31 mouse cellular contexts compared by ENCODE assay signal in genomic region chr1:187258756-187259155, GRCm38 (mm10). TPM values are rescaled to one million over a fixed set of nuclear protein-coding genes. Genes with fewer than 3 reads are reported as not detected.
A peak's percentile ranks its signal among the peaks of the same experiment; 100 is the strongest.
DNase-seq lines count a peak whose midpoint lies in the region; ATAC-seq and TF ChIP-seq lines count a peak whose summit lies in the region.
"Had no signal": no experiment of that assay in that cellular context is flagged by ENCODE, and none has a peak within 500 bp of the region (broad histone marks: within the 10 kb centered on the region; RNA-seq: fewer than 3 reads in every experiment).

No protein-coding gene starts in this region.

- no peak overlapping the region for H3K4me2 ChIP-seq in kidney, postnatal 0 days (ENCODE audit: low read length)
- H3K4me2 ChIP-seq in kidney, embryonic 15.5 days, result no peak overlapping the region
- no peak overlapping the region for H3K4me2 ChIP-seq in midbrain, postnatal 0 days (ENCODE audit: low read depth, low read length, poor library complexity, severe bottlenecking)
- no peak overlapping the region for H3K4me2 ChIP-seq in midbrain, embryonic 13.5 days (replicated peaks)
- H3K4me2 ChIP-seq: embryonic facial prominence, embryonic 15.5 days; forebrain, embryonic 13.5 days; heart, embryonic 13.5 days; lung, embryonic 14.5 days; neural tube, embryonic 12.5 days had no signal

- intact Hi-C loops in gastrocnemius, adult 2 months (cut with DNase I), result no loop called here
- intact Hi-C loops in gastrocnemius, postnatal 36 days (cut with DNase I), result no loop called here

- H3K9ac ChIP-seq in kidney, postnatal 0 days (ENCODE audit: low read depth, low read length), result no peak overlapping the region
- no peak overlapping the region for H3K9ac ChIP-seq in kidney, embryonic 15.5 days
- no peak overlapping the region for H3K9ac ChIP-seq in midbrain, postnatal 0 days (replicated peaks; ENCODE audit: low read length, poor library complexity, severe bottlenecking)
- no peak overlapping the region for H3K9ac ChIP-seq in midbrain, embryonic 13.5 days (replicated peaks)
- H3K9ac ChIP-seq: embryonic facial prominence, embryonic 15.5 days; forebrain, embryonic 13.5 days; heart, embryonic 13.5 days; liver, embryonic 14.5 days; lung, embryonic 14.5 days; neural tube, embryonic 12.5 days had no signal

- H3K4me3 ChIP-seq in gastrocnemius, adult 2 months, result no peak overlapping the region
- H3K4me3 ChIP-seq in kidney, postnatal 0 days (replicated peaks; ENCODE audit: low read depth, low read length), result no peak overlapping the region
- no peak overlapping the region for H3K4me3 ChIP-seq in kidney, embryonic 15.5 days (replicated peaks)
- H3K4me3 ChIP-seq in midbrain, postnatal 0 days (ENCODE audit: low read depth, low read length), result no peak overlapping the region
- no peak overlapping the region for H3K4me3 ChIP-seq in midbrain, embryonic 13.5 days (replicated peaks)
- H3K4me3 ChIP-seq: embryonic facial prominence, embryonic 10.5 days; embryonic facial prominence, embryonic 15.5 days; forebrain, embryonic 13.5 days; heart, embryonic 13.5 days; midbrain, embryonic 10.5 days; myocyte; neural tube, embryonic 12.5 days had no signal

- H3K4me1 ChIP-seq in kidney, postnatal 0 days (replicated peaks; ENCODE audit: insufficient read depth, low read length), result no peaks in the 10 kb centered on the region
- no peaks in the 10 kb centered on the region for H3K4me1 ChIP-seq in kidney, embryonic 15.5 days
- H3K4me1 ChIP-seq in midbrain, postnatal 0 days (ENCODE audit: insufficient read depth, low read length), result no peaks in the 10 kb centered on the region
- H3K4me1 ChIP-seq in midbrain, embryonic 13.5 days (replicated peaks), result peaks cover 23% of the 10 kb centered on the region
- H3K4me1 ChIP-seq: forebrain, embryonic 13.5 days had no signal

- ATAC-seq in kidney, postnatal 0 days (replicated peaks; ENCODE audit: low FRiP score, low read depth), result no peak
- ATAC-seq in kidney, embryonic 15.5 days (replicated peaks; ENCODE audit: low FRiP score), result no peak
- no peak for ATAC-seq in midbrain, postnatal 0 days (ENCODE audit: low FRiP score)
- ATAC-seq in midbrain, embryonic 13.5 days, result no peak
- ATAC-seq: activated CD4-positive, CD25-positive, alpha-beta regulatory T cell, adult 4 months; forebrain, embryonic 13.5 days; midbrain, embryonic 16.5 days had no signal

- no peaks in the 10 kb centered on the region for H3K36me3 ChIP-seq in kidney, postnatal 0 days (ENCODE audit: insufficient read depth, low read length)
- H3K36me3 ChIP-seq in kidney, embryonic 15.5 days, result no peaks in the 10 kb centered on the region
- no peaks in the 10 kb centered on the region for H3K36me3 ChIP-seq in midbrain, postnatal 0 days (ENCODE audit: insufficient read depth, low read length)
- no peaks in the 10 kb centered on the region for H3K36me3 ChIP-seq in midbrain, embryonic 13.5 days
- H3K36me3 ChIP-seq: embryonic facial prominence, embryonic 15.5 days; heart, embryonic 13.5 days; midbrain, embryonic 10.5 days; neural tube, embryonic 12.5 days had no signal

- no peaks in the 10 kb centered on the region for H3K27me3 ChIP-seq in kidney, postnatal 0 days (ENCODE audit: insufficient read depth, low read length)
- H3K27me3 ChIP-seq in kidney, embryonic 15.5 days, result no peaks in the 10 kb centered on the region
- H3K27me3 ChIP-seq in midbrain, postnatal 0 days (ENCODE audit: insufficient read depth, low read length), result no peaks in the 10 kb centered on the region
- no peaks in the 10 kb centered on the region for H3K27me3 ChIP-seq in midbrain, embryonic 13.5 days
- H3K27me3 ChIP-seq: embryonic facial prominence, embryonic 15.5 days; forebrain, embryonic 13.5 days; heart, embryonic 13.5 days; neural tube, embryonic 12.5 days had no signal

- DNase-seq in gastrocnemius, adult 2 months, result no peak
- no peak for DNase-seq in gastrocnemius, postnatal 36 days
- DNase-seq in kidney, postnatal 0 days (ENCODE audit: low spot score), result no peak
- DNase-seq in midbrain, postnatal 0 days (ENCODE audit: low spot score), result no peak
- DNase-seq in kidney, adult 8-10 months, result no peak
- DNase-seq in c-Kit-positive CD71-positive TER-119-positive erythroid progenitor cells, embryonic 14.5 days (ENCODE audit: low spot score), result no peak
- DNase-seq: adrenal gland, adult 8-10 months; cerebellum, adult 11 months; cerebellum, postnatal 14 days; gastrocnemius, postnatal 25 days; heart, postnatal 10 days; kidney, adult 11 months; liver; lung, embryonic 14.5 days; right cerebral cortex, adult 18-20 months; spleen, adult 18-20 months; thymus, adult 18-20 months; thymus, postnatal 25 days had no signal

- H3K9me3 ChIP-seq in kidney, postnatal 0 days (replicated peaks; ENCODE audit: low read length), result no peaks in the 10 kb centered on the region
- no peaks in the 10 kb centered on the region for H3K9me3 ChIP-seq in kidney, embryonic 15.5 days (replicated peaks)
- no peaks in the 10 kb centered on the region for H3K9me3 ChIP-seq in midbrain, postnatal 0 days (ENCODE audit: low read length)
- H3K9me3 ChIP-seq in midbrain, embryonic 13.5 days, result no peaks in the 10 kb centered on the region
- H3K9me3 ChIP-seq: embryonic facial prominence, embryonic 10.5 days; embryonic facial prominence, embryonic 15.5 days; forebrain, embryonic 13.5 days; heart, embryonic 13.5 days; midbrain, embryonic 10.5 days; neural tube, embryonic 12.5 days had no signal

- peak; percentile 10; the same call in 1 of the 2 replicates for TF ChIP-seq CTCF in gastrocnemius, adult 2 months (IDR thresholded peaks at IDR 0.05)
- peak; percentile 22; the same call in 1 of the 2 replicates for TF ChIP-seq CTCF in kidney, postnatal 0 days (IDR thresholded peaks at IDR 0.05; ENCODE audit: low read depth)
- peak; percentile 66 for TF ChIP-seq CTCF in midbrain, postnatal 0 days (IDR thresholded peaks at IDR 0.05)

- no peak overlapping the region for H3K27ac ChIP-seq in gastrocnemius, adult 2 months
- H3K27ac ChIP-seq in kidney, postnatal 0 days, result no peak overlapping the region
- H3K27ac ChIP-seq in kidney, embryonic 15.5 days, result no peak overlapping the region
- no peak overlapping the region for H3K27ac ChIP-seq in midbrain, postnatal 0 days (ENCODE audit: low read depth, low read length)
- H3K27ac ChIP-seq in midbrain, embryonic 13.5 days, result no peak overlapping the region
- H3K27ac ChIP-seq: embryonic facial prominence, embryonic 10.5 days; embryonic facial prominence, embryonic 15.5 days; forebrain, embryonic 13.5 days; heart, embryonic 13.5 days; liver, embryonic 14.5 days; midbrain, embryonic 10.5 days; neural tube, embryonic 12.5 days had no signal

- 83% methylated on average over 4 of the region's 4 CpGs for WGBS in kidney, postnatal 0 days
- 90% methylated on average over 4 of the region's 4 CpGs for WGBS in kidney, embryonic 15.5 days
- 77% methylated on average over 4 of the region's 4 CpGs for WGBS in midbrain, postnatal 0 days
- WGBS in midbrain, embryonic 13.5 days, result 85% methylated on average over 4 of the region's 4 CpGs

RNA-seq across cellular contexts. Expression of gene Gpatch2, which starts 43.4 kb away (rescaled TPM):
- 10 to 100 TPM; 10.5 to 10.6 TPM for total RNA-seq in gastrocnemius, adult 2 months (2021)
- total RNA-seq in gastrocnemius, postnatal 36 days (2021), result 1 to 10 TPM; 7.6 to 10.0 TPM
- polyA plus RNA-seq in kidney, postnatal 0 days (2015; fragmentation: Nextera tagmentation; extraction: Ambion mirVana), result 11.8 and 12.5 TPM in 2 replicates
- polyA plus RNA-seq in kidney, embryonic 15.5 days (2015; fragmentation: Nextera tagmentation; extraction: Ambion mirVana), result 19.8 and 21.1 TPM in 2 replicates
- 20.5 and 25.3 TPM in 2 replicates for total RNA-seq in midbrain, postnatal 0 days (2014; rRNA removed)
- polyA plus RNA-seq in midbrain, postnatal 0 days (2015; fragmentation: Nextera tagmentation; extraction: Ambion mirVana), result 11.6 and 15.0 TPM in 2 replicates
- polyA plus RNA-seq in midbrain, embryonic 13.5 days (2015; fragmentation: Nextera tagmentation; extraction: Ambion mirVana), result 20.6 and 23.7 TPM in 2 replicates

RNA-seq across cellular contexts. Expression of gene Spata17, which starts 43.5 kb away (rescaled TPM):
- total RNA-seq in gastrocnemius, adult 2 months (2021), result not detected
- total RNA-seq in gastrocnemius, postnatal 36 days (2021), result not detected
- polyA plus RNA-seq in kidney, postnatal 0 days (2015; fragmentation: Nextera tagmentation; extraction: Ambion mirVana), result 0.86 and 1.1 TPM in 2 replicates
- 1.1 and 1.2 TPM in 2 replicates for polyA plus RNA-seq in kidney, embryonic 15.5 days (2015; fragmentation: Nextera tagmentation; extraction: Ambion mirVana)
- 1.2 TPM in 1 of 2 replicates, not detected in the other for total RNA-seq in midbrain, postnatal 0 days (2014; rRNA removed)
- 0.61 and 1.3 TPM in 2 replicates for polyA plus RNA-seq in midbrain, postnatal 0 days (2015; fragmentation: Nextera tagmentation; extraction: Ambion mirVana)
- 1.1 and 1.3 TPM in 2 replicates for polyA plus RNA-seq in midbrain, embryonic 13.5 days (2015; fragmentation: Nextera tagmentation; extraction: Ambion mirVana)
- total RNA-seq: hematopoietic stem cell, adult 5-6 weeks had no signal

Comparison
In these comparisons a context has a peak if more than half of its experiments do, and no peak if none do; other contexts are left out.
1. CTCF ChIP-seq: peak in every context shown above with its lines; median percentile 66 in midbrain, postnatal 0 days; 22 in kidney, postnatal 0 days; 10 in gastrocnemius, adult 2 months.